Mouse (Mus musculus) left cerebral cortex, postnatal 4 days (tissue): Measurements from ENCODE around the gene Usf3. TPM values are rescaled to one million over a fixed set of nuclear protein-coding genes. Genes with fewer than 3 reads are reported as not detected.

Experiments
- DNase-seq: peaks from one replicate; pipeline ENCODE4 v3.0.0-alpha.2; 2022
- intact Hi-C: fragments of 180-260 bp; cut with DNase I; formaldehyde crosslinking; loops from one replicate; pipeline ENCODE4 v1.15.1; 2025
- total RNA-seq, 2 experiments: library from RNA; stranded (reverse); gene quantifications; 2 replicates each; pipeline ENCODE4 v1.2.3; 2021

The Usf3 gene
- total RNA-seq, 2 experiments from 2014 or later, result 27.7 to 27.9 TPM

- intact Hi-C loops, result no loop called here
- peak; percentile 99 for DNase-seq
These were observed 520 bp upstream of the Usf3 start for GRCm38 (mm10) chr16:44172297-44173154.

- no peak for DNase-seq
- intact Hi-C loops, result no loop called here
These were observed 1.0 kb downstream of the Usf3 start for GRCm38 (mm10) chr16:44173966-44174530.

- intact Hi-C loops, result no loop called here
- no peak for DNase-seq
These were observed 2.0 kb downstream of the Usf3 start for GRCm38 (mm10) chr16:44175001-44175400.

GRCm38 (mm10) chr16:44176511-44176910 lies 3.5 kb downstream of the Usf3 start:
- no peak for DNase-seq
- intact Hi-C loops, result no loop called here

GRCm38 (mm10) chr16:44178555-44178954 lies 5.5 kb downstream of the Usf3 start:
- intact Hi-C loops, result no loop called here

GRCm38 (mm10) chr16:44182597-44182996 lies 9.6 kb downstream of the Usf3 start:
- intact Hi-C loops, result no loop called here

More at GRCm38 (mm10) chr16:44178555-44178954, 5.5 kb downstream of the Usf3 start:
- DNase-seq, result no peak

GRCm38 (mm10) chr16:44184769-44185168 lies 11.7 kb downstream of the Usf3 start:
- DNase-seq, result no peak
- intact Hi-C loops, result no loop called here

More at GRCm38 (mm10) chr16:44182597-44182996, 9.6 kb downstream of the Usf3 start:
- DNase-seq, result no peak

GRCm38 (mm10) chr16:44187172-44187571 lies 14.1 kb downstream of the Usf3 start:
- no peak for DNase-seq
- intact Hi-C loops, result no loop called here

GRCm38 (mm10) chr16:44188766-44189165 lies 15.7 kb downstream of the Usf3 start:
- intact Hi-C loops, result no loop called here
- DNase-seq, result no peak

GRCm38 (mm10) chr16:44190032-44190431 lies 17.0 kb downstream of the Usf3 start:
- intact Hi-C loops, result no loop called here

GRCm38 (mm10) chr16:44190968-44191367 lies 17.9 kb downstream of the Usf3 start:
- intact Hi-C loops, result no loop called here
- DNase-seq, result no peak

More at GRCm38 (mm10) chr16:44190032-44190431, 17.0 kb downstream of the Usf3 start:
- no peak for DNase-seq

GRCm38 (mm10) chr16:44199066-44199703 lies 26.1 kb downstream of the Usf3 start:
- DNase-seq, result no peak
- intact Hi-C loops, result no loop called here

GRCm38 (mm10) chr16:44200146-44200545 lies 27.1 kb downstream of the Usf3 start:
- intact Hi-C loops, result no loop called here
- DNase-seq, result no peak

GRCm38 (mm10) chr16:44204331-44204730 lies 31.3 kb downstream of the Usf3 start:
- peak; percentile 22 for DNase-seq
- intact Hi-C loops, result no loop called here

- no peak for DNase-seq
- intact Hi-C loops, result no loop called here
These were observed 32.9 kb downstream of the Usf3 start for GRCm38 (mm10) chr16:44205973-44206372.

- no peak for DNase-seq
- intact Hi-C loops, result no loop called here
These were observed 37.4 kb downstream of the Usf3 start for GRCm38 (mm10) chr16:44210156-44211053.

GRCm38 (mm10) chr16:44211054-44211414 lies 38.0 kb downstream of the Usf3 start:
- intact Hi-C loops, result no loop called here
- DNase-seq, result no peak

- intact Hi-C loops, result no loop called here
- DNase-seq, result no peak
These were observed 39.7 kb downstream of the Usf3 start for GRCm38 (mm10) chr16:44212703-44213102.

GRCm38 (mm10) chr16:44215513-44215912 lies 42.5 kb downstream of the Usf3 start:
- no peak for DNase-seq
- intact Hi-C loops, result no loop called here

- DNase-seq, result no peak
- intact Hi-C loops, result no loop called here
These were observed 43.4 kb downstream of the Usf3 start for GRCm38 (mm10) chr16:44216417-44216816.

- intact Hi-C loops, result no loop called here
- DNase-seq, result no peak
These were observed 48.4 kb downstream of the Usf3 start for GRCm38 (mm10) chr16:44221463-44221862.
